Mouse (Mus musculus): ENCODE data around the gene Slitrk1. TPM values are rescaled to one million over a fixed set of nuclear protein-coding genes. Genes with fewer than 3 reads are reported as not detected.

Slitrk1 gene
- polyA plus RNA-seq, 1 experiment from 2014 or later, result 32.3 TPM

DNA sequence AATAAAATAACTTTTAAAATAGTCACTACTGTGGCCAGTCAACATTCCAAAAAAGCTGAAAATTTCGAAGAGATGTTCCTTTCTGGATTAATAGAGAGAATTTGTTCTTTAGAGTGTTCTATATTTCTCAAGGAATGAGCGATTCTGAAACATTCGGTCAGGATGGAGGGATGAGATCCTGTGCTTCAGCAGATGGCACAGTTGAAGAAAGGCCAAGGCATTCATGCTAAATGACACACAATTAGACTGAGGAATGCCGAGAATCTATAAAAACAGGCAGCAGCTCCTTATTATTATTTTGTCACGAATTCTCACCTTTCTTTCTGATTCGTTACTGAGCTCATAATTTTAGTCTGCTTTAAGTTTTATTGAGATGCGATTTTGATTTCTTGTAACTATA lies 15.4 kb downstream of the Slitrk1 start:
- ATAC-seq, result no peak
- no peaks in the 10 kb centered on the region for H3K27me3 ChIP-seq (ENCODE audit: control insufficient read depth, insufficient read depth, low read depth, low read length)
- H3K4me3 ChIP-seq (ENCODE audit: low read depth, low read length), result no peak overlapping the region
- H3K36me3 ChIP-seq (ENCODE audit: control insufficient read depth, insufficient read depth, low read length), result no peaks in the 10 kb centered on the region
- no peak overlapping the region for H3K4me2 ChIP-seq (ENCODE audit: low read length)
- WGBS, result 83% methylated on average over 7 of the region's 7 CpGs
- no peaks in the 10 kb centered on the region for H3K9me3 ChIP-seq (replicated peaks; ENCODE audit: control insufficient read depth, low read length, poor library complexity, severe bottlenecking)
- no peaks in the 10 kb centered on the region for H3K4me1 ChIP-seq (ENCODE audit: control insufficient read depth, insufficient read depth, low read length)
- no peak overlapping the region for H3K27ac ChIP-seq (ENCODE audit: low read length)
- no peak overlapping the region for H3K9ac ChIP-seq (ENCODE audit: low read depth, low read length)

DNA sequence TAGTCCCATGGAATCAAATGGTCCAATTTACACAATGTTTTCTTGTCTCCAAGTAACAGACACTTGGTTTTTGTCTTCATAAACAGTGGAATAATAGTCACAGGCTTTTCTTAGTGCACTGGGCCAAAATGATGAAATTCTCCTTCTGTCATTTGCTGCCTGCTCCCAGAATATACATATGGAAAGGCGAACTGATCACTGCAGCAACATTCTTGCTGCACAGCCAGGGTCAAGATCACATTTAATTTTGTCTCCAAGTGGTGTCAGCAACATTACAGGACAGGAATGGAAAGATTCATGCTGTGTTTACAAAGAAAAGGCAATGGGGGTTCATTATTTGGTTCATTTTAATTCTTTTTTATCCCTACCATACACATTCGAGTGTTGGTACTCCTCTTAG lies 18.5 kb downstream of the Slitrk1 start:
- Histone ChIP-seq H3K4me2 (ENCODE audit: low read length) (no peak overlapping the region), H3K36me3 (ENCODE audit: control insufficient read depth, insufficient read depth, low read length) (no peaks in the 10 kb centered on the region), H3K27me3 (ENCODE audit: control insufficient read depth, insufficient read depth, low read depth, low read length) (no peaks in the 10 kb centered on the region), H3K4me3 (ENCODE audit: low read depth, low read length) (no peak overlapping the region), H3K9ac (ENCODE audit: low read depth, low read length) (no peak overlapping the region), H3K4me1 (ENCODE audit: control insufficient read depth, insufficient read depth, low read length) (no peaks in the 10 kb centered on the region), H3K9me3 (replicated peaks; ENCODE audit: control insufficient read depth, low read length, poor library complexity, severe bottlenecking) (no peaks in the 10 kb centered on the region), H3K27ac (ENCODE audit: low read length) (no peak overlapping the region)
- no peak for ATAC-seq
- WGBS, result 52% methylated on average over 2 of the region's 2 CpGs

DNA sequence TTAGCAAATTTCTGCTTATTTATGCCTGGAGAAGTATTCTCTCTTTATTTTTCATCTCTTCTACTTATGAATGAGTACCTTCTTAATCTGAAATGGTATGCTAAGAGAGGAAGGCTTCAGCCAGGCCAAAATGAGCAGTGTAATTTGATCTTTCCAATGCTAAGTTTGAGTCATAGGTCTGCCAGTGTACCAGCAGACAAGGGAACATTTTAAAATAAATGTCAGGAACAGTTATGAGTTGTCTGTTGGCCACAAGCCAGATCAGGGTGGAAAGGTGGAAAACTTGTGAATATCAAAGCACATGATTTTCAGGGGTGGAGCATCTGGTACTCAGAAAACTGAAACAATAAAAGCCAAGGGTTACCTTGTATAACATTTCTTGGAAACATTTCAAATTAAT lies 46.1 kb downstream of the Slitrk1 start:
- Histone ChIP-seq H3K4me1 (ENCODE audit: control insufficient read depth, insufficient read depth, low read length) (no peaks in the 10 kb centered on the region), H3K27me3 (ENCODE audit: control insufficient read depth, insufficient read depth, low read depth, low read length) (no peaks in the 10 kb centered on the region), H3K27ac (ENCODE audit: low read length) (no peak overlapping the region), H3K36me3 (ENCODE audit: control insufficient read depth, insufficient read depth, low read length) (no peaks in the 10 kb centered on the region), H3K4me2 (ENCODE audit: low read length) (no peak overlapping the region), H3K9ac (ENCODE audit: low read depth, low read length) (no peak overlapping the region), H3K4me3 (ENCODE audit: low read depth, low read length) (no peak overlapping the region), H3K9me3 (replicated peaks; ENCODE audit: control insufficient read depth, low read length, poor library complexity, severe bottlenecking) (no peaks in the 10 kb centered on the region)
- no peak for ATAC-seq

DNA sequence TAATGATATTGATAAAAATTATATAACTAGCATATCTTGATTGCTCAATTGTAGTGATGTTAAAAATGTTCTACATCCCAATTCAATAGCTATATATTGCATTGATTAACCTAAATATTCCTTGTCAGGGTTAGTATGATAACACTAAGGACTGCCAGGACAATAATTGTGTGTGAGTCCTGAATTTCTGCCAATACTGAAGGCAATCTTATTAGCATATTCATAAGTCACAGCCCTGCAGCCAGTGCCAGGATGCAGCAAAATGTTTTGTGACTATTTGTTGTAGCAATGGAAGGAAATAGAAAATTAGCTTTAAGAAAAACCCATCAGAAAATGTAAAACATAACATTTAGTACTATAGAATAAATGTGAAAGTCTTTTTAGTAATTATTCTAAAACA lies 49.3 kb downstream of the Slitrk1 start:
- ATAC-seq, result no peak
- Histone ChIP-seq H3K4me1 (ENCODE audit: control insufficient read depth, insufficient read depth, low read length) (no peaks in the 10 kb centered on the region), H3K36me3 (ENCODE audit: control insufficient read depth, insufficient read depth, low read length) (no peaks in the 10 kb centered on the region), H3K27ac (ENCODE audit: low read length) (no peak overlapping the region), H3K4me3 (ENCODE audit: low read depth, low read length) (no peak overlapping the region), H3K9ac (ENCODE audit: low read depth, low read length) (no peak overlapping the region), H3K27me3 (ENCODE audit: control insufficient read depth, insufficient read depth, low read depth, low read length) (no peaks in the 10 kb centered on the region), H3K9me3 (replicated peaks; ENCODE audit: control insufficient read depth, low read length, poor library complexity, severe bottlenecking) (no peaks in the 10 kb centered on the region), H3K4me2 (ENCODE audit: low read length) (no peak overlapping the region)

DNA sequence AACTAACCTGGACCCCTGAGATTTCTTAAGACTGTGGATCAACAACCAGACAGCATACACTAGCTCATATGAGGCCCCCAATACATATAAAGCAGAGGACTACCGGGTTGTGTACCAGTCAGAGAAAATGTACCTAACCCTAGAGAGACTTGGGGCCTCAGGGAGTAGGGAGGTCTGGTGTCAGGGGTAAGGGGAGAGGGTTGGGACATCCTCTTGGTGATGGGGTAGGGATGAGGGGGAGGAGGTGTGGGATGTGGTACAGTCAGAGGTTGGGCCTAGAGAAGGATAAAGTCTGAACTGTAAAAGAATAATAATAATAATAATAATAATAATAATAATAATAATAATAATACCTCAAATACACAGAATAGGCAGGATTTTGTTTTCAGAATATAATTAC lies 54.6 kb downstream of the Slitrk1 start:
- Histone ChIP-seq H3K36me3 (ENCODE audit: control insufficient read depth, insufficient read depth, low read length) (no peaks in the 10 kb centered on the region), H3K27me3 (ENCODE audit: control insufficient read depth, insufficient read depth, low read depth, low read length) (no peaks in the 10 kb centered on the region), H3K9ac (ENCODE audit: low read depth, low read length) (no peak overlapping the region), H3K9me3 (replicated peaks; ENCODE audit: control insufficient read depth, low read length, poor library complexity, severe bottlenecking) (no peaks in the 10 kb centered on the region), H3K27ac (ENCODE audit: low read length) (no peak overlapping the region), H3K4me2 (ENCODE audit: low read length) (no peak overlapping the region), H3K4me3 (ENCODE audit: low read depth, low read length) (no peak overlapping the region), H3K4me1 (ENCODE audit: control insufficient read depth, insufficient read depth, low read length) (no peaks in the 10 kb centered on the region)
- 88% methylated on average over 1 of the region's 1 CpGs for WGBS
- no peak for ATAC-seq
